Mouse (Mus musculus): Measurements from ENCODE around the gene Gm11492.

The Gm11492 gene

DNA sequence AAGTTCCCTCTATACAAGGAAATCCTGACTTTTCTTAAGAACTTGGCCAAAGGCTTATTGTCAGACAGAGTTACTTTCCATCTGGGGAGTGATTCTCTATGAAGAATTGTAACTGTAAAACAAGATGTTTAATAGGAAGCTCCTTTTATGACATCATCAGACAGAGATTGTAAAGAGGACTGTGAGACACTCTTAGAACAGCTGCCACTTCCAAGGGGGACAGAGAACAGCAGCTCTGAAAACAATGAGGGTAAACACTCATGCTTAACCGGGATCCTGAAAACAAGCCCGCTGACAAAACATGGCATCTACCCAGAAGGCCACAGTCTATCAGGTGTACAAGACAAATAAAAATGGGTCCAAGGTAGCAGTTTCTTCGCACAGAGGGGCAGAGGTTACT lies at the start of gene Gm11492:
Gm11492 (plus strand) TSS at position 153 of the 400 bp plus-strand sequence.
- DNase-seq (ENCODE audit: low read depth), result no peak

DNA sequence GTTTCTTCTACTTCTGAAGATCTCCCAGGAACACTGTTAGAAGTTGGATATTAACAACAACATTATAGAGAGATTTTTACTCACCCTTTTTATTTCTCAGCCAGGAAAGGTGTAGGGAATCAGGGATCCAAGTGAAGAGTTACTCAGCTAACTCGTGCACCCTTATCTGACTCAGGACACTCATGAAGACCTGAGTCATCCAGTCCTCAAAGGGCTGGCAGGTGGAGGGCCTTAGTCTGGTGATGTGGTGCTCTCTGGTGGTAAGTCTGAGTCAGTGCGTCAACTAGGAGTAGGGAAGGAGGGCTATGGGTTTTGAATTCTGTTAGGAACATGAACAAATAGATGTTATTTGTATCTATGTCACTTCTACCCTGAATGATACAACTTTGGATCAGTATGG lies 47.2 kb upstream of the Gm11492 start:
- DNase-seq (ENCODE audit: low read depth), result peak; percentile 87

DNA sequence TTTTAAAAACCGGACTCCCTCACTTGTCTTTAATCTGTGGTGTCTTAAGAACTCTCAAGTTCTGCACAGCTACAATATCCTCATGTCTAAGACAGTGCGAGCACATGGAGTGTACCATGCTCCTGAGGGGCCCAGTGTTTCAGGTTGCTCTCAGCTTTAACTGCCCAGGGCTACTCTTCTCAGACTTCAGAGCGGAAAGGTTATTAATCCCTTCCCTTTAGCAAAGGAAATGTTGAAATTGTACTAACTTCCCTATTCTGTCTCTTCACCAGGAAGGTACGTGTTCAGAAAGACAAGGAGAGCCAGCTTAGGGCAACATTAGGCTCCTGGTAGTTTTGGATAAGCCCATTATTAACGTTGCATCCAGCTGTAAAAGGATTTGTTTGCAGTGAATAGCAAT lies 43.0 kb upstream of the Gm11492 start:
- DNase-seq (ENCODE audit: low read depth), result peak; percentile 71

DNA sequence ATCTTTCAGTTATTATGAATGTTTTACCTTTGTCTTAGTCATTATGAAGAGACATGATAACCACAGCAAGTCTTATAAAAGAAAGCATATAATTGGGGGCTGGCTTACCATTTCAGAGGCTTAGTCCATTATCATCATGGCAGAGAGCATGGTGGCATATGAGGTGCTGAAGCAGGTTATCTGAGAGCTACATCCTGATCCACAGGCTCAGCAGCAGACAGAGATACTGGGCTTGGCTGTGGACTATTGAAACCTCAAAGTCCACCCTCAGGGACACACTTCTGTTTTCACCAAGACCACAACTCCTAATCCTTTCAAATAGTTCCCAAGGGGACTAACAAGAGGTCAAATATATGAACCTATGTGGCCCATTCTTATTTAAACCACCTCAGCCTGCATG lies 42.5 kb upstream of the Gm11492 start:
- no peak for DNase-seq (ENCODE audit: low read depth)

DNA sequence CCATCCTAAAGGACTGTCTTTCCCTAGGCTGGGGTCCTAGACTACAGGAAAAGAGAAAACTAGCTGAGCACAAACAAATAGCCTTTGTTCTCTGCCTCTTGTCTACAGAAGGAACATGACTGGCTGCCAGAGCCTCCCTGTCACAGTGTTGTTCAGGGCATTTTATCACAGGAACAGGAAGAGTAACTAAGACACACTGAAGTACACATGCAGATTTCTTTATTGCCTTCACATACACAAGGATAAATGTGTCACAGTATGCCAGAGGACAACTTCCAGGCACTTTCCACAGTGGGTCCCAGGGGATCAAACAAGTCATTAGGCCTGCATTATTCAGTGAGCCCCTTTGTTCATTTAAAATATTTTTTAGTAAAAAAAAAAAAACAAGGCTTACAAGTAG lies 41.7 kb upstream of the Gm11492 start:
- no peak for DNase-seq (ENCODE audit: low read depth)

DNA sequence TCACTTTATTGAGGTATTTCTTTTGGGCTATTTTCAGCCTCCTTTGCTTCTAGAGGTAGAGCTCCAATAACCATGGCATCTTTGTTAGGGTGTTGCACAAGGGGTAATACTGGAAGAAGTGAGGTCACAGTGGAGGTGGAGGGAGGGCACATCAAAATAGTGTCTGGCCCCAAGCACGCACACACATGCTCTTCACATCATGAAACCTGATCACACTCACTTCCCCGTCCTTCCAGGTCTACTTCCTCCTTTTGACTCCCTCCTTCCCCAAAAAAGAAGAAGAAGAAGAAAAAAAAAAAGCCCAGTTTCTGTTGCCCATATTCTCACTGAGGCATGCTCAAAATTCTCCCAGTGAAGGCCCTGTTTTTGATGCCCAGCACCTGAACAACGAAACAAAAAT lies 39.1 kb upstream of the Gm11492 start:
- peak; percentile 57 for DNase-seq (ENCODE audit: low read depth)

DNA sequence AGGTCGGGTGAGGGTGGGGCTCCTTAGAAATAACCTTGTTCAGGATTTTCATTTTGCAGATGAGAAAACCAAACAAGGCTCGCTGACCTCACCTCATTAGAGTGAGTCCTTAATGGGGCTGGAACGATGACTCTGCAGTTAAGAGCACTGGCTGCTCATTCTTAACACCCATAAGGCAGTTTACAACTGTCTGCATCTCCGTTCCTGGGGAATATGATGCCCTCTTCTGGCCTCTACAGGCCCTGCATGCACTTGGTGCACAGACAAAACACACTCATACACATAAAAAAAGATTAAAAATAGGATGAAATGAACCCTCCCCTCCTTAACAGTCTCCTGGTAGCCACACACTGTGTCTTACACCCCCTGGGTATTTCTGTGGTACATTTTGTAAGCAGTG lies 38.5 kb upstream of the Gm11492 start:
- DNase-seq (ENCODE audit: low read depth), result peak; percentile 56

DNA sequence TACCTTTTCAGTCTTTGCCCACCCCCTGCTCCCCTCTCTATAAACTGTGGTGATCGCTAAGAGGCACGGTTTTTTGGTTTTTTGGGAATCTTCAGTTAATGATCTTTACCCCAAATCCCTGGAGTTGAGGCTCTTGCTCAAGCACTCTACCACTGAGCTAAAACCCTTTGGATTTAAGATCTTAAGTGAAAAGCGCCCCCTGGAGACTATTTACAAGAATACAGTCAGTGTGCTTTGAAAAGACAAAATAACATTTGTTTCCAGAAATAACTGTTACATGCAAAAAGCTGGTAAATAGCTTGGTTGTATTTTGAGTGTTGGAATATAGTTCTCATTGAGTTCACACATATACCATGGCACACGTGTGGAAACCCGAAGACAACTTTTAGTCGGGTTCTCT lies 34.8 kb upstream of the Gm11492 start:
- DNase-seq (ENCODE audit: low read depth), result peak; percentile 62

DNA sequence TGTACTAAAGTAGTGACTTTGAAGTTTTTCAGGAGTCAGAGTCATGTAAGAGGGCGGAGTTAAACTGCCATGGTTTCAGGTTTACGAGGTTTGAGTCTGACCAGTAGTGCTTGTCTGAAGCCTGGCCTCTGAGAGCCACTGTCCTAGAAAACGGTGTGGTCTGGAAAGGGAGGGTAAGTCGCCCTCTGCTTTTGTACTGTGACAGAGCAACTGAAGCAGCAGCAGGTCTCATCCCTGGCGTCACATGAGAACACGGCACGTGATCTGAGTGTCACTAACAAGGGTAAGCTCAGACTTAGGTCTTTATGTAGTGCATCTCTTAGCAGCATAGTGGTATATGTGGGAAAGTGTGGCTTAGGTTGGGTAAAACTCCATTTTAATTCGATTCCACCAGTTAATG lies 24.2 kb upstream of the Gm11492 start:
- DNase-seq (ENCODE audit: low read depth), result peak; percentile 49

DNA sequence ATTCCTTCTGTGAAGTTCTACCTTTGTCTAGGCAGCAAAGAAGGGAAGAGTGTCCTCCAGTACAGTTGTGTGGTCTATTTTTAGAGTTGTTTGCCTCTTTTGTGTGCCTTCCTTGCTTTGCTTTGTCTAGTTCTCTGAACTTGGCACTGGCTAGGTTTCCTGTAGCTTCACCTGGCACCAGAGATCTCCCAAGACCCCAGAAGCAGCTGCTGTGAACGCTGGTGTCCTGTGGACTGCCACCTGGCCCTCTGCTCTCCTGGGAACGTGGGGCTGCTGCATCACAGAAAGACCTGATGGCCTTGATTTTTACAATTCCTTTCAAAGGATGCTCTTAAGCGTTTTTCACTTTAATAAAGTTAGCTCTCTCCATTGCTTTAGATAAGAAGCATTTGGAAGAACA lies 23.5 kb upstream of the Gm11492 start:
- DNase-seq (ENCODE audit: low read depth), result no peak

DNA sequence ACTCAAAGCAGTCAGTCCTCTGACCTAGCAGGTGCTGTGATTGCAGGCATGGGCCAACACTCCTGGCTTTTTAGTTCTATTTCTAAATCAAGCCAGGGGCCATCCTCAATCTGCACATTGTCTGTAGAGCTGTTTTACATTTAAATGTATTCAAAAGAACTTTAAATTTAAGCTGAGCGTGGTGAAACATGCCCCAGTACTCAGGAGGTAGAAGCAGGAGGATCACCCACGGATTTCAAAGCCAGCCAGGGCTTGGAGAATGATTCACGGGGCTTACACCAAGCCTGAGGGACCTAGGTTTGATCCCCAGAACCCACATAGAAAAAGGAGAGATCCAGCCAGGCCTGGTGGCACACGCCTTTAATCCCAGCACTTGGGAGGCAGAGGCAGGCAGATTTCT lies 13.1 kb upstream of the Gm11492 start:
- no peak for DNase-seq (ENCODE audit: low read depth)

DNA sequence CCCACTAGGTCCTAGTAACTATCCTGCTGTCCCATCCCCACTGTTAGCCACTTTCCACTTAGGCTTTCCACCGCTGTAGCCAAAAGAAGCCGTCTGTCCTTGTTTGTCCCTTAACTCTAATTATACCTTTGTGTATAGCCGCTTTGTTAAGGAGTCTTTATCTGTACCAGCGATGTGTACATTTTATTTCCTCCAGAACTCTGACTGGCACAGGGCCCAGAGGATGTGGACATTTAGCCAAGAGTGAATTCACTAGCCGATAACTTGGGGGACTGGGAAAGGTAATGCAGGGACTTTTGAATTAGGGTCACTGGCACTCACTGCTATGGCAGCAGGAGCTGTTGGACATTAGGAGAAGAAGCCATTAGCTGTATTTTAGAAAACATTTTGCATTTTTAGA lies 12.1 kb upstream of the Gm11492 start:
- peak; percentile 25 for DNase-seq (ENCODE audit: low read depth)

DNA sequence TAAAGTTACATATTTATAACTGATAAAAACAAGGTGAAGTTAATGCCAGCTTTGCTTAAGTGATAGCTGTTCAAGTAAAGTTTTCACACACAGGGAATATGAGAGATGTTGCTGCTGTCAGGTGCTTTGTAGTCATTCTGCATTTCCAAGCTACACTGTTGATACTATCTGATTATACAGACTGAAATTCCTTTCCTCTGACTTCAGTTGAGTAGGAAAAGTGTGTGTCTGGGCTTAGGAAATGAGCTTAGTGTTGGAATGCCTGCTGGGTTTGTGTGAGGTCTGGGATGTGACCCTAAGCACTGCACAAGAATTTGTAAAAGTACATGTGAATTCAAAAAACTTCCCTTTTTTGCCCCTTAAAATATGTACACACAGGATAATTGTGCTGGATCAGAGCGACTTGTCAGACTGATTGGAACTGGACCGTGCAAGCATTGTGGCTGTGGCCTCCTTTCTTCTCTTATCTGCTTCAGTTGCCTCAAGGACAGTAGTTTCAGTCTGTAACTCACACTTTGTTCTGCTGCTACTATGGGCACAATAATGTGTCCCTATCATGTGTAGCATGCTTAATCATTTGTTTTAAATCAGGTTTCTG lies 11.2 kb upstream of the Gm11492 start:
- DNase-seq (ENCODE audit: low read depth), result no peak

DNA sequence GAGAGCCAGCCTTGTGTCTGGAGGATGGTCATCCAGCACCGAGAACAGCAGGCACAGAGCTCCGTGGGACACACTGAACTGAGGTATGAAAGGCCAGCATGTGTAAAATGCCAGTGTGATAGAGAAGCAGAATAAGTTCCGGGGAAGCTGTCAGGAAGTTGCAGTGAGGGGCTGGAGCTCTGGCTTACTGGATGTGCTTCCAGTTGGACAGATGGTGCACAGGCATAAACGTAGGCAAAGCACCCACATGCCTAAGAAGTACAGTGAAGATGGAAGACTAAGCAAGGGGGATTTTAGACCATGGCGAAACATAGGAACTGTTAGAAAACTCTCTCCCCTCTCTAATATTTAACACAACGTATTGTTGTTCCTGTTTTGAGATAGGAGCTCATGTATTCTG lies 5.2 kb upstream of the Gm11492 start:
- no peak for DNase-seq (ENCODE audit: low read depth)

DNA sequence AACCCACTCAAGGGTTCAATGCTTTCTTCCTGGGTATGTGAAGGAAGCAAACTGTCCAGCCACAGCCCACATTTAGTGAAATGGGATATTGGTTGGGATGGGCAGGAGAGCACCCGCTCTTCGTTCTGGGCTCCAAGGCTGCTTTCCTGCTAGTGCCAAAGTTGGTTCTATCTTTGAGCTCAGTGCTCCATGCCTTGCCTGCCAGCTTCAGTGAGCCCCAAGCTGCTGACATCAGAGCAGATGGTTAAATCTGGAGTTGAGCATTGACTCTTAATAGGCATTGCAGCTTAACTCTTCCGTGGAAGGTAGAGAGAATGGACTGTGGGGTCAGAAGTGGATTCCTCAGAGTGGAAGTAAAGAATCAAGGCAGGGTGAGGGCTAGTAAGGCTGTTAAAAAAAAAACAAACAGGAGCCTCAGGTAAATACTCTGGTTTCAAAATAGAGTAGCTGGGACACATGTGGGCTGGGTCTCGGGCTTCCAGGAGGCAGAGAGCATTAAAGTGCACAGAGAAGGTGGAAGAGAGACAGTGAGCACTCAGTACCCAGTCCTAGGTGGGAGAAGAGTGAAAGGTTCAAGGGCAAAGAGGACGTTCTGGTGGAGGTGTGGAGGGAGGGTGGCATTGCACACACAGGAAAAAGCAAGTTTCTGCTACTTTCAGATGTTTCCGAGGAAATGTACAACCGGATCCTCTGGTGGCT lies 2.0 kb downstream of the Gm11492 start, which contains the start of gene Sept4:
Sept4 (plus strand) TSS at position 649 of the 699 bp plus-strand sequence.
- no peak for DNase-seq (ENCODE audit: low read depth)

DNA sequence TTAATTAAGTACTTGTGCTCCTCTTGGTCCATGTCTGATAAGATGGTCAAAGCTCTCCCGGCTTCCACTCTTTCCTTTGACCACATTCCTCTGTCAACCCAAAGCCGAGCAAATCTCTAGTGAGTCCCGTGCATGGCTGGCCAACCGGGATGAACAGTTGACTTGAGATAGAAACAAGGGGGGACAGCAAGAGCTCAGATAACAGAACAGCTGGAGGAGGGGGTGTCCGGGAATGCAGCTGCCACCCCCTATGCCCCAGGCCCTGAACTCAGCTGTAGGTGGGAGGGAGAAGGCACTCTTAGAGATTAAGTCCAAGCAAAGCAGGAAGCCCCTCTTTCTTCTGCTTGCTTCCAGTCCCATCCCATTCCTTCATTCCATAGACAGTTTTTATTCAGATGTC lies 4.3 kb downstream of the Gm11492 start:
- no peak for DNase-seq (ENCODE audit: low read depth)

DNA sequence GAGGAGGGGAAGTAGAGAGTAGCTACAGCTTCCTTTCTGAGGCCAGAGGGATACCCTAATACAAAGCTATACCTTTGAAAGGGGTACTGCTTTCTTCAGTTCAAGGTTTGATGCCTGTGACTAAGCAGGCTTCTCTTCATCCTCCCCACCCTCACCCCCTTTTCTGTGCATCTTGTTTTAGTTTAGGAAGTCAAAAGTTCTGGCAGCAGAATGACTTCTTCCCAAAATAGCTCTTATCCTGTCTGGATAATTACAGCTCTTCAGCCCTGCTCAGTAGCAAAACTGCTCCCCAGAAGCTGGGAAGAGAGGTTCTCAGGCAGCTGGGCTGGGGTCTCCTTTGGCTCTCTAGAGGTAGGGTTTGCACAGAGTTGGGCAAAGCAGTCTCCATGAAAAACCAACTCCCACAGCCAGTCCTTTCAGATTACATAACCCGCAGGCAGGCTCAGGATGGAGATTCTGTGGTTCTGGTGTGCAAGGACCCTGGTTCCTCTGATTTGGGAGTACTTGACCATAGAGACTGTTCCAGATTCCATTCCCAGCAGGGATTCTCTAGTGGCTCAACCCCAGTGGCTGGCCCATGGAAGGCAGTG lies 5.0 kb downstream of the Gm11492 start:
- DNase-seq (ENCODE audit: low read depth), result no peak

DNA sequence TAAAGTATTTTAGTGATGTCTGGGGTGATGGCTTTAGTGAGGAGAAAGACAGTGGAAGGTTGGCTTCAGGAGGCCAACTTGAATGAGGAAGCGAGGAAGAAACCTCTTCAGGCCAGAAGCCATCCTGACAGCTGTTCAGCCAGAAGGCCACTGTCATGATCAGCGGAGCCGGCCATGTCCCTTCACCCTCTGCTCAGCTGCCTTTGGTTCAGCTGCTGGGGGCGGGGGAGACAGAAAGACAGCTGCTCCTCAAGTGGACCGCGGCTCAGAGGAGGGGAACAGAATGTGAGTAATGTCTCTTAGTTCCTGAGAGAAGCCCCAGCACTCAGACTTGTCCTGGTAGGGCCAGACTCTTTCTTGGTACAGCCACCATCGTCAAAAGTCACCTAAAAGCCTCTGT lies 7.3 kb downstream of the Gm11492 start:
- DNase-seq (ENCODE audit: low read depth), result no peak

DNA sequence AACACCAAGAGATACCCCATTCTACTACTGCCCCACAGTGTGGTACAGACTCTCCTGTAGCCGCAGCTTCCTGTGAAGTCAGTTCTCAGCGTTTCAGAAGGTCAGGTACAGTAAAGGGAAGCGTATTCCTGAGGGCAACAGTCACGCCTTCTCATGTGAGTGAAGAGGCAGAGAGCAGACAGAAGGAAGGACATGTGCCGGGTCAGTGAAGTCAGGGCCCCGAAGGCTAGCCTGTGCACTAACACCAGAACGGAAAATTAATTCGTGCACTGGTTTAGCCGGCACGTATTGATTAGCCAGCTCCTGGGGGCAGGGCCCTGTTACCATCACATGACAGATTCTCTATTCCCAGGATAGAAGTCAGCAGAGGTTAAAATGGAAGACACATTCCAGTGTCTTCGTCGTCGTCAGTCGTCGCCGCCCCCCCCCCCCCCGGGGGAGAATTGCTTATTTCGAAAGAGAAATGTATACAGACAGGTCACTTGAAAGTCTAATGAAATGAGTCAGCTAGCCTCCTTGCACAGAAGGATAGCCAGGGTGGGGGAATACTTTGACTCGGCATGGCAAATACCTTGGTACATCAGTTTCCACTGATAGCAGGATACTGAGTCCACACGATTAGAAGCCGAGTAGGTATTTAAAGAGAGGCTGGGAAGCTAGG lies 8.2 kb downstream of the Gm11492 start:
- DNase-seq (ENCODE audit: low read depth), result no peak

DNA sequence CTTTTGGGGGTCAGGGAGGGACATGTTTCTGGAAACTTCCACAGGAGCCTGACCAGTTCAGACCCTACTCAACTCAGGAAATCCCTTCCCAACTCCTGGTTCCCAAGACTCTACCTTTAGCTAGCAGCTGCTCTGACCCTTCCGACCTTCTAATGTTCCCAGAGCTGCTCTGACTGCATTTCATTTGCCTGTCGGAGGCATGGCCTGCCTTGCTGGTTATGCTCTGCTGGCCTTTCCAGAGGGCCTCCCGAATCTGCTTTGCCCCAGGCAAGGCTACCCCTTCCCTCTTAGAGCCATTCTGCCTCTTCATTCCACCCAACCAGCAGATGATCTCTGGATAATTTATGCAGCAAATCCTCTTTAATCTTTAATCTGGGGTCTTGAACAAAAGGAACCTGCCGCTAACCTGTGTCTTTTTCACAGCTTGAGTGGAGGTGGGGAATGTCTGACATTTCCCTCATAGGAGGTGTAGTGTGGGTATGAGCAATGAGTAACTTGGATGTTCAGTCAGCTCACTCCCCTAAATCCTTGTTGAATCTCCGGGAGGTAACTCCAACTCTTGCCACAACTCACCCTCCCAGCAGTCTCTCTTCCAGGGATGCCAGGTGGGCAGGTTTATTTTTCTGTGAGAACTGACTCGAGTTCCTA lies 11.3 kb downstream of the Gm11492 start:
- DNase-seq (ENCODE audit: low read depth), result no peak

DNA sequence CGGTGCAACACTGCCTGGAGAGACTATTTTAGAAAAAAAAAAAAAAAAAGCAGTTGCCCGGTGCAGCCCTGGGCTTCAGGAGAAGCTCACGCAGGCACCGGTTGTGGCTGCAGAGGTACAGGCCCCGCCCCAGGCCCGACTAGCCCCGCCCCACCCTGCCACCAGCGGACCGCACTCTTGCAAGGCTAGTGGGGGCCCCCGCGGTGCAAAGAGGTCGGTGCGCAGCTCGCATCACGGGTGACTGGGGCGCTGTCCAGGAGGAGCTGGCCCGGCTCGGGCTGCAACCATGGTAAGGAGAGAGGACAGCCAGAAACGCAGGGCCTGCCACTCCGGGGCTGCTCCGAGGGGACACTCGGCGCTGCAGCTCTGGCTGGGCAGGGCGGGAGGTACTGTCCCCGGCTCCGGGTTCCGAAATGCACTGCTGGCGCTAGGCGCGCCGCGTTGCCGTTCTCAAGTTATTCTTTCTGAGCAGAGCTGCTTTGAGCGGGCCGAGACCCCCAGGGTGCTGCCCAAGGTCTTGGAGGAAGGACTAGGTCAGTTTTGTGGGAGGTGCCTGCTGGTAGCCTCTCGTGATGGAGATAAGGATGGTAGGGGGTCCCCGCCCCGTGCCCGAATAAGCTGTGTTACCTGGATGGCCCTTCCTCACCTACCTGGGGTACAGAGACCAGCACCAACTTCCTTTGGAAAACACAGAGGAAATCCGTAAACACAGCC lies 12.0 kb downstream of the Gm11492 start:
- DNase-seq (ENCODE audit: low read depth), result no peak
